Mouse (Mus musculus) limb, embryonic 14.5 days (tissue): ENCODE data around the gene Atf4. TPM values are rescaled to one million over a fixed set of nuclear protein-coding genes. Genes with fewer than 3 reads are reported as not detected.
A peak's percentile ranks its signal among the peaks of the same experiment; 100 is the strongest.

Experiments
- ATAC-seq: fragments of 200-750 bp; cut with Nextera tagmentation; 2 replicates; pipeline ENCODE4 v1.8.0; 2017; ENCODE audit warnings: low read depth, moderate number of reproducible peaks, moderate TSS enrichment; ENCODE audit not compliant: low FRiP score
- DNase-seq: peaks from one replicate; pipeline ENCODE4 v3.0.0-alpha.2; 2015; ENCODE audit warnings: low spot score
- H3K27ac ChIP-seq: fragments of 300-500 bp; sonication (generic); replicated peaks from 2 replicates; pipeline ENCODE4 v1.5.1; 2014; ENCODE audit warnings: low read depth, mild to moderate bottlenecking, low read length, moderate library complexity, mixed read lengths
- H3K27me3 ChIP-seq: fragments of 300-500 bp; sonication (generic); 2 replicates; pipeline ENCODE4 v1.6.1; 2014; ENCODE audit warnings: low read length, mixed read lengths; ENCODE audit not compliant: control insufficient read depth, insufficient read depth
- H3K36me3 ChIP-seq: fragments of 300-500 bp; sonication (generic); 2 replicates; pipeline ENCODE4 v1.6.1; 2014; ENCODE audit warnings: mild to moderate bottlenecking, low read length, moderate library complexity, mixed read lengths; ENCODE audit not compliant: control insufficient read depth, insufficient read depth
- H3K4me1 ChIP-seq: fragments of 300-500 bp; sonication (generic); 2 replicates; pipeline ENCODE4 v1.6.1; 2014; ENCODE audit warnings: antibody characterized with exemption, low read length, mixed read lengths; ENCODE audit not compliant: control insufficient read depth, insufficient read depth
- H3K4me2 ChIP-seq: fragments of 300-500 bp; sonication (generic); replicated peaks from 2 replicates; pipeline ENCODE4 v1.6.1; 2014; ENCODE audit warnings: low read depth, mild to moderate bottlenecking, low read length, moderate library complexity; ENCODE audit not compliant: severe bottlenecking
- H3K4me3 ChIP-seq: fragments of 300-500 bp; sonication (generic); replicated peaks from 2 replicates; pipeline ENCODE4 v1.5.1; 2014; ENCODE audit warnings: low read length
- H3K9ac ChIP-seq: fragments of 300-500 bp; sonication (generic); 2 replicates; pipeline ENCODE4 v1.6.1; 2014; ENCODE audit warnings: mild to moderate bottlenecking, low read depth, low read length, moderate library complexity; ENCODE audit not compliant: severe bottlenecking
- H3K9me3 ChIP-seq: fragments of 300-500 bp; sonication (generic); 2 replicates; pipeline ENCODE4 v1.6.1; 2016; ENCODE audit warnings: low read length; ENCODE audit not compliant: control insufficient read depth
- POLR2A ChIP-seq: fragments of 200-500 bp; IDR thresholded peaks from 2 replicates; pipeline ENCODE4 v1.8.0; 2012; ENCODE audit warnings: inconsistent platforms, mild to moderate bottlenecking, moderate library complexity, borderline replicate concordance; ENCODE audit not compliant: insufficient read depth, insufficient read length; ENCODE audit errors: extremely low read depth
- whole genome bisulfite sequencing: fragments of 180-500 bp; shearing (Covaris S2); extraction: QIAGEN DNeasy Blood & Tissue Kit; methylation state at CpG from one replicate; pipeline ENCODE4 v1.1.7; 2014; 5-methylcytosine and 5-hydroxymethylcytosine counted together
- polyA plus RNA-seq, 2 experiments: library from polyadenylated mRNA; depleted of rRNA in 1 of 2; stranded (reverse) in 1 of 2; unstranded in 1 of 2; fragments of >200 nt; fragmentation: Nextera tagmentation in 1 of 2; extraction: Ambion mirVana in 1 of 2; gene quantifications; 2 replicates each; pipeline versions ENCODE4 v1.2.1 to v1.2.3; 2012 to 2014

Atf4 gene
- polyA plus RNA-seq, 2 experiments: 141 to 319 TPM

DNA sequence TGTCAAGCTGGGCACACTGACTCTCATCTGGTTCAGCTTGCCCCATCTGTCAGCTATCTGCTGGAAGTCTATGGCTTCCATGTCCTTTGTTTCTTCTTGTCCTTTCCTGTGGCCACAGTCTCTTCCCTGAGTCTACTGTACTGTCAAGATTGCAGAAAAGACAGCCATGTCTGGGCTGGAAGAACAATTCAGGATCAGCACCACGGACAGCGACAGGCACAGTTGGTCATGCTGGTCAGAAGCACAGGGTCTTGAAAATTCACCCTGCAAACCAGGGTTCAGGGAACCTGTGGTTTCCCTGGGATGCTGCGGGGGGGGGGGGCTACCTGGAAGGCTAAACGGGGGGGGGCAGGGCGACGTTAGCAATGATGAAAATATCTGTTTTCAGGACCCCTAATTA lies 22.6 kb downstream of the Atf4 start:
- Histone ChIP-seq H3K4me1 (no peaks in the 10 kb centered on the region), H3K27ac (no peak overlapping the region), H3K27me3 (no peaks in the 10 kb centered on the region), H3K4me3 (no peak overlapping the region), H3K9ac (no peak overlapping the region), H3K9me3 (no peaks in the 10 kb centered on the region), H3K4me2 (no peak overlapping the region), H3K36me3 (no peaks in the 10 kb centered on the region)
- ATAC-seq: no peak
- no peak for TF ChIP-seq POLR2A
- 0% methylated on average over 4 of the region's 6 CpGs for WGBS
- DNase-seq: peak; percentile 90

DNA sequence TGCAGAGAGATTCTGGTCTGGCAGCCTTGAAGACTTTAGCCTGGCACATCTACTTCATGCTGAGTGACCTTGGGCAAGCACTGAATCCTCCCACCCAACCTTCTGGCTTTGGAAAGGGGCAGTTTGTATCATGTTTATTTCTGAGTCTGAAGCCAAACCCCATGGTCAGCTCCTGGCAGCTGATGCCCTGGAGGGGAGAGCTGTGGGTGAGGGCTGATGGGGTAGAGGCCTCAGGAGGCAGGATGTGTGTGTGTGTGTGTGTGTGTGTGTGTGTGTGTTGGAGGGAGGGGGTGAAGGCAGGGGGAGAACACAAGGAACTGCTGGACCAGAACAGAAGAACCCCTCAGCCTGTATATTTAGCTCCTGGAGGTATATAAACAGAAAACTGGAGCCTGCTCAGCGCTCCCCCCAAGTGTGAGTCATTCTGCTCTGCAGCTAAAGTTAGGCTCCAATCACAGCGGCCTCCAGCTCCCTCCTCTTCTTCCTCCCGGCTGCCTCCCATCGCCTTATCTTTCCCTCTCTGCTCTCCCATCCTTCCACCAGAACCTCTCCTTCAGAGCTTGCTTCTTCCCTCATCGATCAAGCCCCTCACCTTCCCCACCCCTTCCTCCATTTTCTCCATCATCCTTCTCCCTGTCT lies 23.3 kb downstream of the Atf4 start:
- H3K4me3 ChIP-seq: no peak overlapping the region
- ATAC-seq: no peak
- H3K9me3 ChIP-seq: no peaks in the 10 kb centered on the region
- no peak overlapping the region for H3K4me2 ChIP-seq
- no peak for DNase-seq
- no peak overlapping the region for H3K27ac ChIP-seq
- H3K4me1 ChIP-seq: no peaks in the 10 kb centered on the region
- no peaks in the 10 kb centered on the region for H3K27me3 ChIP-seq
- no peak overlapping the region for H3K9ac ChIP-seq
- no peak for TF ChIP-seq POLR2A
- no peaks in the 10 kb centered on the region for H3K36me3 ChIP-seq
- WGBS: 68% methylated on average over 5 of the region's 5 CpGs

DNA sequence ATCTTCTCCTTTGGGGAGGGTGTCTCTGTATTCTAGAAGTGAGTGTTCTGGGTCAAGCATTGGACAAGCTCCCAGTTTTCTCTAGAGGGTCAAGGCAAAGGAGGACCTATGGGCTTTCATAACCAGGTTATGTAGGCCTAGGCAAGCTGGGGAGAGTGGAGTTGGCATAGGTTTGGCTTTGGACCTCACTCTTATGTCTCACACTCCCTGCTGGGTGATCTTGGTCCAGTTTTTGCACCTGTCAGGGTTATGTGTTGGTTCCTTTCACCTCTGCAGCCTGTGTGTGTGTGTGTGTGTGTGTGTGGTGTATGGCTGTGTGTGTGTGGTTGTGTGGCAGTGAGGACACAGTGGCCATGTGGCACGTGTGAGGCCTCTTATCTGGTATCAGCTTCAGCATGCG lies 24.1 kb downstream of the Atf4 start:
- H3K4me2 ChIP-seq: no peak overlapping the region
- H3K9ac ChIP-seq: no peak overlapping the region
- 78% methylated on average over 2 of the region's 2 CpGs for WGBS
- H3K36me3 ChIP-seq: no peaks in the 10 kb centered on the region
- no peak overlapping the region for H3K4me3 ChIP-seq
- ATAC-seq (no peak), DNase-seq (no peak)
- H3K27ac ChIP-seq: no peak overlapping the region
- no peaks in the 10 kb centered on the region for H3K9me3 ChIP-seq
- TF ChIP-seq POLR2A: no peak
- H3K4me1 ChIP-seq: no peaks in the 10 kb centered on the region
- H3K27me3 ChIP-seq: 0 out of 2 replicates have a peak, but pooled peaks cover 1% of the 10 kb centered on the region

DNA sequence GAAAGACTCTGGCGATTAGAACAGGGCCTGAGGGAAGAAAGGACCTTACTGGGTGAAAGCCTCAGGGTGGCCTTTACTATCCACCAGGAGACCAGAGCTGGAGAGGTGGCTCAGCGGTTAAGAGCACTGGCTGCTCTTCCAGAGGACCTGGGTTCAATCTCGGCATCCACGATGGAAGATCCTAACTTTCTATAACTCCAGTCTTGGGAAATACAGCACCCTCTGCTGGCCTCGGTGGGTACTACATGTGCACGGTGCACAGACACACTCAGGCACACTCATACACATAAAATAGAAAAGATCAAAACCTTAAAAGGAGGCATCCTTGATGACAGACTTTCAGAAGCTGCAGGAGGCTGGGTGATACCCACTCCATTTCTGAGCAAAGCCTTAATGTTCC lies 25.7 kb downstream of the Atf4 start:
- H3K4me1 ChIP-seq: no peaks in the 10 kb centered on the region
- no peaks in the 10 kb centered on the region for H3K9me3 ChIP-seq
- ATAC-seq: no peak
- no peak for TF ChIP-seq POLR2A
- no peak for DNase-seq
- WGBS: 27% methylated on average over 6 of the region's 6 CpGs
- H3K4me2 ChIP-seq: no peak overlapping the region
- no peak overlapping the region for H3K9ac ChIP-seq
- H3K4me3 ChIP-seq: no peak overlapping the region
- H3K27me3 ChIP-seq: peaks cover 16% of the 10 kb centered on the region
- no peak overlapping the region for H3K27ac ChIP-seq
- H3K36me3 ChIP-seq: no peaks in the 10 kb centered on the region

DNA sequence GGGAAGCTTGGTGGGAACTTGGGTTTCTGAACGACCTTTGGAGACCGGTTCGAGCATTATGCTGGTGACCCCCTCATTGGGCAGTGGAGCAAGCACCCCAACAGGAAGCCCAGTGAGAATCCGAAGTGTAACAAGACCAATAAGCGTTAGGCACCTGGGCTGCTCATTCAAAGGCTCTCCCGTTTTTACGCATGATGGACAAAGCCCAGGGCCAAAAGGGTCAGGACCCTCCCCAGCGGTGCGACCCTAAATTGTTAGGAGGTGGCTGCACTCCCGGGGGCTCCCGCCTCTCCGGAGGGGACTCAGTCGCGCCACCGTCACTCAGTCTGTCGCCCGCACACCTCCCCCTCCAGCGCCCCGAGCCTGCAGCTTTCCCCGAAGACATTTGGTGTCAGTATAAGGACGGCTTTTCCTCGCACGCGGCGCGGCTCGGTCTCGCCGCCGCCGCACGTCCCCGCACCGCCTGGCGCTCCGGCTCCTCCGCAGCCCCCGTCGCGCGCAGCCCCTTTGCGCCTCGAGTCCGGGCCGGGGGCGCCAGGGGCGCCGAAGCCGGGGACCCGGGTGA lies 31.9 kb downstream of the Atf4 start, which contains the start of gene Cacna1i:
TSS of gene Cacna1i (plus strand) at position 388 of the 565 bp plus-strand sequence.
- Histone ChIP-seq H3K4me3 (peak within 1 kb of the TSS; percentile 42), H3K4me2 (peak within 1 kb of the TSS; percentile 85), H3K4me1 (no peaks in the 10 kb centered on the region), H3K27ac (no peak within 1 kb of the TSS), H3K27me3 (peaks cover 58% of the 10 kb centered on the region), H3K9me3 (no peaks in the 10 kb centered on the region), H3K36me3 (no peaks in the 10 kb centered on the region), H3K9ac (peak within 1 kb of the TSS; percentile 21; the same call in 1 of the 2 replicates)
- 2% methylated on average over 31 of the region's 50 CpGs for WGBS
- DNase-seq (no peak), ATAC-seq (no peak)
- TF ChIP-seq POLR2A: no peak

DNA sequence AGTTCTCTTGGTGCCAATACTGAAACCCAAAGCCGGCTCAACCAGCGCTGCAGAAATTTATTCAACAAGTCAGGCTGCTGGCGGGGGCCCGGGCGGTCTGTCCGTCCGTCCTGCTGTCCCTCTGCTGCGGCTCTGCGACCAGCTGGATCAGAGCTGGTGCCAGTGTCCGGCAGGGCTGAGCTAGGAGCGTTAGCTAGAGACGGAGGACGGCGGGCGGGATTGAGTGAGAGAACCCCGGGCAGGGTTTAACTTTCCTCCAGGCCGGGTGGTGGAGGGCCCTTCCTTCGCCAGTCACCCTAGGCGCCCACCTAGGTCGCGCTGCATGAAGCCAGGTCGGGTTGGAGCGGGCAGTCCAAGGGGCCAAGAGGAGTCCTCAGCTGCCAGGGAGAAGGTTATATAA lies 33.1 kb downstream of the Atf4 start:
- ATAC-seq: no peak
- H3K36me3 ChIP-seq: no peaks in the 10 kb centered on the region
- 3% methylated on average over 23 of the region's 23 CpGs for WGBS
- DNase-seq: no peak
- no peak overlapping the region for H3K27ac ChIP-seq
- peak overlapping the region; percentile 85 for H3K4me2 ChIP-seq
- no peaks in the 10 kb centered on the region for H3K4me1 ChIP-seq
- peak overlapping the region; percentile 42 for H3K4me3 ChIP-seq
- no peak overlapping the region; the same call in 1 of the 2 replicates for H3K9ac ChIP-seq
- H3K9me3 ChIP-seq: no peaks in the 10 kb centered on the region
- no peak for TF ChIP-seq POLR2A
- peaks cover 58% of the 10 kb centered on the region for H3K27me3 ChIP-seq
